Mouse (Mus musculus): ENCODE measurements around the gene Cnpy2. TPM values are rescaled to one million over a fixed set of nuclear protein-coding genes. Genes with fewer than 3 reads are reported as not detected.

The Cnpy2 gene
- polyA plus RNA-seq, 1 experiment = 65.3 TPM

DNA sequence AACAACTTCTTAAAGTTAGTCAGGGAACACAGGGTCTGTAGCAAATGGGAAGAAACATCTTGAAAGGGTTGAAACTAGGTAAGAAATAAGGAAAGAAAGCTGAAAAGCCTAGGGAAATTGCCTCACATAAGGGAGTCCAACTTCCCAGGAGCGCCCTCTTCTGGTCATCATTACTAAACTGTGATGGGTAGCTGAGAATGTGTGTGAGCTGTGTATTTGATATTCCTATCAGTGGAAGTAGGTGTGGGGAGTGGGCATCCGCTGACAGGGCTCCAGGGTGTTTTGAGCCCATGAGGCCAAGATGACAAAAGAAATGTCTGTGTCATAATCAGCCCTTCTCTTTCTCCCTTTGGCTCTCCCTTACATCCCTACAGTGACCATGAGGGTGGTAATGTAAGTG, 36.5 kb downstream of the Cnpy2 start:
- TF ChIP-seq POLR2A (IDR thresholded peaks at IDR 0.05; ENCODE audit: borderline replicate concordance, insufficient read depth, low read length) = no peak
- TF ChIP-seq CTCF (IDR thresholded peaks at IDR 0.05; ENCODE audit: borderline replicate concordance, insufficient read depth, low read depth, low read length) = peak; percentile 50; the same call in 1 of the 2 replicates
- Histone ChIP-seq H3K27ac (ENCODE audit: insufficient read depth, low read length) (no peak overlapping the region), H3K27me3 (ENCODE audit: control insufficient read depth, insufficient read depth, low read length) (no peaks in the 10 kb centered on the region), H3K4me3 (replicated peaks; ENCODE audit: insufficient read depth, low read depth, low read length) (no peak overlapping the region), H3K4me1 (ENCODE audit: control insufficient read depth, insufficient read depth, low read length) (no peaks in the 10 kb centered on the region)
- WGBS = 45% methylated on average over 2 of the region's 2 CpGs
- DNase-seq = peak; percentile 40 to 53

- WGBS = 92% methylated on average over 6 of the region's 6 CpGs
- Histone ChIP-seq H3K4me3 (replicated peaks; ENCODE audit: insufficient read depth, low read depth, low read length) (no peak overlapping the region), H3K27me3 (ENCODE audit: control insufficient read depth, insufficient read depth, low read length) (no peaks in the 10 kb centered on the region), H3K4me1 (ENCODE audit: control insufficient read depth, insufficient read depth, low read length) (no peaks in the 10 kb centered on the region), H3K27ac (ENCODE audit: insufficient read depth, low read length) (no peak overlapping the region)
- no peak for DNase-seq
- TF ChIP-seq POLR2A (IDR thresholded peaks at IDR 0.05; ENCODE audit: borderline replicate concordance, insufficient read depth, low read length) (no peak), CTCF (IDR thresholded peaks at IDR 0.05; ENCODE audit: borderline replicate concordance, insufficient read depth, low read depth, low read length) (no peak)
These were observed 37.0 kb downstream of the Cnpy2 start for GRCm38 (mm10) chr10:128359226-128359625.

DNA sequence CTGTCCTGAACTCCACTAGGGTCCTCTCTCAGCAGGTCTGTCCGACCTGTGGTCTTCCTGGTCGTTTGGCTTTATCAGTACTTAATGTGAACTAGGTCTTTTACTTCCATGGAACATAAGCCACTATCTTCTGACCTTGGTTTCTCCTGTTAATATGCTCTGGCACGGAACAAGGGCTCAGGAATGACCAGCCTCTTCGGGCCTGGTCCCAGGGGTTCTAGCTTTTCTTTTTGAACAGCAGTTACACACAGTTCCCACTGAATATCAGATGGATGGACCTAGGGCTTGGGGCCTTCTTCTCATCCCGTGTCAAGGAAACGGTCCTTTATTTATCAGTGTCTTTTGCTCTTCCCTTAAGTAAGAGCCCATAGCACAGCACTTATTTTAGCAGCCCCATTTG, 39.6 kb downstream of the Cnpy2 start:
- H3K27me3 ChIP-seq (ENCODE audit: control insufficient read depth, insufficient read depth, low read length) = no peaks in the 10 kb centered on the region

GRCm38 (mm10) chr10:128362568-128362967, 40.3 kb downstream of the Cnpy2 start:
- peak in 1 of 2 experiments; percentile 37 for DNase-seq
- 41% methylated on average over 3 of the region's 3 CpGs for WGBS
- H3K4me3 ChIP-seq (replicated peaks; ENCODE audit: insufficient read depth, low read depth, low read length) = no peak overlapping the region
- H3K27me3 ChIP-seq (ENCODE audit: control insufficient read depth, insufficient read depth, low read length) = no peaks in the 10 kb centered on the region
- no peak overlapping the region for H3K27ac ChIP-seq (ENCODE audit: insufficient read depth, low read length)
- no peak for TF ChIP-seq POLR2A (IDR thresholded peaks at IDR 0.05; ENCODE audit: borderline replicate concordance, insufficient read depth, low read length)
- TF ChIP-seq CTCF (IDR thresholded peaks at IDR 0.05; ENCODE audit: borderline replicate concordance, insufficient read depth, low read depth, low read length) = peak; percentile 41; the same call in 1 of the 2 replicates
- no peaks in the 10 kb centered on the region; the same call in 1 of the 2 replicates for H3K4me1 ChIP-seq (ENCODE audit: control insufficient read depth, insufficient read depth, low read length)

More for the DNA sequence above, 39.6 kb downstream of the Cnpy2 start:
- WGBS = 85% methylated on average over 6 of the region's 6 CpGs
- no peak overlapping the region for H3K27ac ChIP-seq (ENCODE audit: insufficient read depth, low read length)
- H3K4me1 ChIP-seq (ENCODE audit: control insufficient read depth, insufficient read depth, low read length) = no peaks in the 10 kb centered on the region; the same call in 1 of the 2 replicates
- DNase-seq = no peak
- TF ChIP-seq POLR2A (IDR thresholded peaks at IDR 0.05; ENCODE audit: borderline replicate concordance, insufficient read depth, low read length) = no peak
- TF ChIP-seq CTCF (IDR thresholded peaks at IDR 0.05; ENCODE audit: borderline replicate concordance, insufficient read depth, low read depth, low read length) = no peak
- no peak overlapping the region for H3K4me3 ChIP-seq (replicated peaks; ENCODE audit: insufficient read depth, low read depth, low read length)

DNA sequence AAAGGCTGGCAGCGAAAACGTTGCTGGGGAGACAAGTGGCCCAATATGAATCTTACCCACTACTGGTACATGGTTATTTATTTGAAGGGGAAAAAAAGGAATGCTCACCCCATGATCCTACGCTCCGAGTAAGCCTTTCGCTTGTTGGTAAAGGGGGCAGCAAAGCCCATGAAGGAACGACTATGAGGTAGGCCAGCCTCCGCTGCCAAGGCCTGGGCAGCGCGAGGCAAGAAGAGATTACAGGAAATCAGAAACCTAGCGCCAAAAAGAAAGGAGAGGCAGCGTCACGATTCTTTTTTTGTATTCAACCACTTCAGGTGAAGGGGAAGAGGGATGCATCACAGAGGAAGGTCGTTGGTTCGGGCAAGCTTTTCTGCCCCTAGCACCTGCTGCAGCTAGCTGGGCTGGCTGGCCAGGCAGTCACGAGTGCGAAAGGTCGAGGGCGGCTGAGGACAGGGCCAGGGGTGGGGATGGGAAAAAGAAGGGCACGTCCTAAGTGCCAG, 45.7 kb downstream of the Cnpy2 start:
- TF ChIP-seq CTCF (IDR thresholded peaks at IDR 0.05; ENCODE audit: borderline replicate concordance, insufficient read depth, low read depth, low read length) (no peak), POLR2A (IDR thresholded peaks at IDR 0.05; ENCODE audit: borderline replicate concordance, insufficient read depth, low read length) (no peak)
- Histone ChIP-seq H3K4me3 (replicated peaks; ENCODE audit: insufficient read depth, low read depth, low read length) (peak overlapping the region; percentile 78), H3K27me3 (ENCODE audit: control insufficient read depth, insufficient read depth, low read length) (no peaks in the 10 kb centered on the region), H3K27ac (ENCODE audit: insufficient read depth, low read length) (peak overlapping the region; percentile 78), H3K4me1 (ENCODE audit: control insufficient read depth, insufficient read depth, low read length) (no peaks in the 10 kb centered on the region; the same call in 1 of the 2 replicates)
- WGBS = 5% methylated on average over 19 of the region's 19 CpGs
- DNase-seq = no peak

DNA sequence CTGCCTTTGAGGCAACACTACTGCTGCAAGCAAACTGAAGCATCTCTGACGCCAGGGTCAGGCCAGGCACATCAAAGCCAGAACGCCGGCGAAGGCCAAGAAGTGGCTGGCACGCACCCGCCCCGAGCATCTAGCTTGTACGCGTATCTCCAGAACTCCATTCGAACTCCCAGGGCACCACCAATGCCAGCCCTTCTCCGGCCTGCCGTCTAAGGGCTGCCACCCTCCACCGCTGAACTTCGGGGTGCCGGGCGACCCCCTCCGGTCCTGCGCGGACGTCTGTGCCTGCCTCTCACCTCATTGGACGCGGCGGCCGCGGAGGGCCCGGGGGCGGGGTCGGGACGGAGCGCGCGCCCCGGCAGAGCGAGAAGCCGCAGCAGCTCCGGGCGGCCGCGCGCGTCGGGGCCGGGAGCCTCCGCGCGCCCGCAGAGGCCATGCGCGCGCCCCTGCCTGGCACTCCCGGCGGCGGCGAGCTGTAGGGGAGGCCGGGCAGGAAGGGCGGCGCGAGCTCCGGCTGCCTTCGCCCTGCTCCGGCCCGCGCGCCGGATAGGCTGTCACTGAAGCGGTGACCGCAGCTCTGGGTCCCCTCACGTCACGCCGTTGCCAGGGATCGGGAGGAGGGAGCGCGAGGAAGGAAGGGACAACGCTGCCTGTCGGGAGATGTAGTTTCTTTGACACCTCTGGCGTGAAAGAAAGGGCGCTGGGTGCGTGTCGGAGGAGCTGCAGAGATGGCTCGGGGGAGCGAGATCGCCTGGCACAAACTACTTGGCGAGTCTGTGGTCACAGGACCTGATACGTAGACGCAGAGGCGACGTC, 46.4 kb downstream of the Cnpy2 start, which contains the start of gene Coq10a:
Gene Coq10a (minus strand): TSS at position 596 of the 816 bp plus-strand sequence.
- H3K4me3 ChIP-seq (replicated peaks; ENCODE audit: insufficient read depth, low read depth, low read length) = peak within 1 kb of the TSS; percentile 78
- no peaks in the 10 kb centered on the region for H3K27me3 ChIP-seq (ENCODE audit: control insufficient read depth, insufficient read depth, low read length)
- peak; percentile 95 to 97 for DNase-seq
- H3K4me1 ChIP-seq (ENCODE audit: control insufficient read depth, insufficient read depth, low read length) = no peaks in the 10 kb centered on the region; the same call in 1 of the 2 replicates
- WGBS = under 1% methylated on average over 81 of the region's 87 CpGs
- TF ChIP-seq CTCF (IDR thresholded peaks at IDR 0.05; ENCODE audit: borderline replicate concordance, insufficient read depth, low read depth, low read length) (no peak), POLR2A (IDR thresholded peaks at IDR 0.05; ENCODE audit: borderline replicate concordance, insufficient read depth, low read length) (peak; percentile 96)
- H3K27ac ChIP-seq (ENCODE audit: insufficient read depth, low read length) = peak within 1 kb of the TSS; percentile 78

- 1% methylated on average over 9 of the region's 9 CpGs for WGBS
- Histone ChIP-seq H3K4me1 (ENCODE audit: control insufficient read depth, insufficient read depth, low read length) (no peaks in the 10 kb centered on the region; the same call in 1 of the 2 replicates), H3K27me3 (ENCODE audit: control insufficient read depth, insufficient read depth, low read length) (no peaks in the 10 kb centered on the region), H3K27ac (ENCODE audit: insufficient read depth, low read length) (peak overlapping the region; percentile 78), H3K4me3 (replicated peaks; ENCODE audit: insufficient read depth, low read depth, low read length) (peak overlapping the region; percentile 54)
- no peak for DNase-seq
- no peak for TF ChIP-seq POLR2A (IDR thresholded peaks at IDR 0.05; ENCODE audit: borderline replicate concordance, insufficient read depth, low read length)
- TF ChIP-seq CTCF (IDR thresholded peaks at IDR 0.05; ENCODE audit: borderline replicate concordance, insufficient read depth, low read depth, low read length) = no peak
These were observed 46.9 kb downstream of the Cnpy2 start for GRCm38 (mm10) chr10:128369218-128369543.
